Mouse (Mus musculus): ENCODE results near the gene Ano6. TPM values are rescaled to one million over a fixed set of nuclear protein-coding genes. Genes with fewer than 3 reads are reported as not detected.

Ano6 gene
- polyA plus RNA-seq, 1 experiment from 2014 or later = 35.2 TPM

DNA sequence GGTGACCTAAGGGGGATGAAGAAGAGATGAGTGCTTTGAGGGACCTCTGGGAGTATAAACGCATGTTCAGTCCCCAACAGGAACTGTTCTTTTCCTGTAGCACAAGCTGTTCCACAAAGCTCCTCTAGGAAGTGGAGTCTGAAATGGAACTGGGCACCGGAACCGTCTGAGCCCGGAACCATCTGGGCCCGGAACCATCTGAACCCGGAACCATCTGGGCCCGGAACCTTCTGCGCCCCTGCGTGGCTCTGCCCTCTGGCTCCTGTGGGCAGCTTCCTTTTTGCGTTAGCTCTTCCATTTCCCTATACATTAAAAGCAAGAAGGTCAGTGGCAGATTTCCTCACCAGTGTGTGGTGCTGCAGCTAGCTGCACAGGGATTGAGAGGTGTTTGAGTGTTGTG, 85.3 kb downstream of the Ano6 start:
- WGBS = 85% methylated on average over 10 of the region's 10 CpGs
- DNase-seq (ENCODE audit: low spot score) (no peak), ATAC-seq (replicated peaks; ENCODE audit: low FRiP score, low read depth) (no peak)
- peak; percentile 9; the same call in 1 of the 2 replicates for TF ChIP-seq CTCF (IDR thresholded peaks at IDR 0.05; ENCODE audit: low read depth)
- no peaks in the 10 kb centered on the region for H3K27me3 ChIP-seq (ENCODE audit: insufficient read depth, low read length)
- H3K9ac ChIP-seq (ENCODE audit: low read depth, low read length) = no peak overlapping the region
- no peaks in the 10 kb centered on the region for H3K9me3 ChIP-seq (replicated peaks; ENCODE audit: low read length)
- H3K4me3 ChIP-seq (replicated peaks; ENCODE audit: low read depth, low read length) = no peak overlapping the region
- no peak overlapping the region for H3K27ac ChIP-seq
- H3K36me3 ChIP-seq (ENCODE audit: insufficient read depth, low read length) = no peaks in the 10 kb centered on the region
- no peak overlapping the region for H3K4me2 ChIP-seq (ENCODE audit: low read length)
- H3K4me1 ChIP-seq (replicated peaks; ENCODE audit: insufficient read depth, low read length) = no peaks in the 10 kb centered on the region

DNA sequence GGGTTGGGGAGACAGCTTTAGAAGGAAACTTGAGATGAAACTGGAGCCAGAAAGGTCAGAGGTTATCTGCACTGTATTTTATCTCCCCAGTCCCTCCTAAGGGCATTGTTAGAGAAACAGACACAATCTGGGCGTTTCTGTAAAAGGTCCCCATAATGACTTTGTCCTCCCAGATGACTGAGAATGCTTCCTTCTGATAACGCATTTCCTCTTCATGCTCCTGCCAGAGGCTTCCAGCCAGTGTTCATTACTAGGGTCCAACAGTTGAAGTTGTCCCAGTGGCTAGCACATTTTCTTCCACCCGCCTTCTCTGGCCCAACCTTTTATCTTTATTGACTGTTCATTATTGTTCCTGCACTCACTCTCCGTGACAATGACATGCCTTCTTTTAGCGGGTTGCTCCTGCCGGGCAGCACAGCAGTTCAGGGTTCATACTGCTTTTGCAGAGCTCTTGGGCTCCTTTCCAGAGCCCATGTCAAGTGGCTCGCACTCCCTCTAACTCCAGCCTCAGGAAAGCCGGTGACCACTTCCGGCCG, 90.0 kb downstream of the Ano6 start:
- H3K27ac ChIP-seq = peak overlapping the region; percentile 44
- WGBS = 27% methylated on average over 10 of the region's 10 CpGs
- no peaks in the 10 kb centered on the region for H3K4me1 ChIP-seq (replicated peaks; ENCODE audit: insufficient read depth, low read length)
- DNase-seq (ENCODE audit: low spot score) = peak; percentile 84
- no peak overlapping the region for H3K4me3 ChIP-seq (replicated peaks; ENCODE audit: low read depth, low read length)
- no peaks in the 10 kb centered on the region for H3K36me3 ChIP-seq (ENCODE audit: insufficient read depth, low read length)
- H3K9me3 ChIP-seq (replicated peaks; ENCODE audit: low read length) = no peaks in the 10 kb centered on the region
- no peak overlapping the region for H3K4me2 ChIP-seq (ENCODE audit: low read length)
- no peak overlapping the region for H3K9ac ChIP-seq (ENCODE audit: low read depth, low read length)
- no peaks in the 10 kb centered on the region for H3K27me3 ChIP-seq (ENCODE audit: insufficient read depth, low read length)
- ATAC-seq (replicated peaks; ENCODE audit: low FRiP score, low read depth) = no peak
- no peak for TF ChIP-seq CTCF (IDR thresholded peaks at IDR 0.05; ENCODE audit: low read depth)

DNA sequence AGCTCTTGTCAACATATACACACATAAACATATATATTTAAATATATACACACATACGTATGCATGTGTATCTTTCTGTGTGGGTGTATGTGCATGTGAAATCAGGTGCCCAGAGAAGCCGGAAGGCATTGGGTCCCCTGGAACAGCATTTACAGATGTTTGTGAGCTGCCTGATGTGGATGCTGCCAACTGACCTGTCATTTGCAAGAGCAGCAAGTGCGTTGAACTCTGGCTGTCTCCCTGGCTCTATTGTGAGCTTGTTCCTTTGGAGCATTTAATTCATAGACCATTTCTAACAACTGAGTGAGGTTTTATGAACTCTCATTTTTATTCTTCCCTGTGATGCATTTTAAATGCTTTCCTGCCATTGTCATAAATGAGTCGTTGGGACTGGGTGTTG, 91.8 kb downstream of the Ano6 start:
- no peak for DNase-seq (ENCODE audit: low spot score)
- no peaks in the 10 kb centered on the region for H3K36me3 ChIP-seq (ENCODE audit: insufficient read depth, low read length)
- ATAC-seq (replicated peaks; ENCODE audit: low FRiP score, low read depth) = no peak
- no peak for TF ChIP-seq CTCF (IDR thresholded peaks at IDR 0.05; ENCODE audit: low read depth)
- 94% methylated on average over 4 of the region's 4 CpGs for WGBS
- H3K4me1 ChIP-seq (replicated peaks; ENCODE audit: insufficient read depth, low read length) = peaks cover 7% of the 10 kb centered on the region
- no peaks in the 10 kb centered on the region for H3K27me3 ChIP-seq (ENCODE audit: insufficient read depth, low read length)
- no peak overlapping the region for H3K9ac ChIP-seq (ENCODE audit: low read depth, low read length)
- H3K4me3 ChIP-seq (replicated peaks; ENCODE audit: low read depth, low read length) = no peak overlapping the region
- H3K9me3 ChIP-seq (replicated peaks; ENCODE audit: low read length) = no peaks in the 10 kb centered on the region
- no peak overlapping the region for H3K4me2 ChIP-seq (ENCODE audit: low read length)
- no peak overlapping the region for H3K27ac ChIP-seq

DNA sequence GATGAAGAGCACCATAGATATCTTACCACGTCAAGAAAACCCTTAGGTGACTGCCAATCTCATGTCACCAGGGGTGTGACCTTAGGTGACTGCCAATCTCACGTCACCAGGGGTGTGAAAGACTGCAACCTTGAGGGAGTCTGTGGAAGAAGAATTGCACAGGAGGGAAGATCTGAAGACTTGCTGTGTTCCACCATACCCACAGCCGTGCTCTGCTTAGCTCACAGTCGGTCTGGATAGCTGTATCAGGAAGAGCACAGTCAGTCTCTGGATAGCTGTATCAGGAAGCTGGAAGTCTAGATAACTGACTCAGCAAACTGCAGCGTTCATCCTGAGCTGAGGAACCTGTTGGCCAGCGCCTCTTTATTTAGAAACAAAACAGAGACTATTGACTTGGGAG, 92.9 kb downstream of the Ano6 start:
- TF ChIP-seq CTCF (IDR thresholded peaks at IDR 0.05; ENCODE audit: low read depth) = no peak
- Histone ChIP-seq H3K4me3 (replicated peaks; ENCODE audit: low read depth, low read length) (no peak overlapping the region), H3K9ac (ENCODE audit: low read depth, low read length) (no peak overlapping the region), H3K36me3 (ENCODE audit: insufficient read depth, low read length) (no peaks in the 10 kb centered on the region), H3K27ac (no peak overlapping the region), H3K4me2 (ENCODE audit: low read length) (no peak overlapping the region), H3K27me3 (ENCODE audit: insufficient read depth, low read length) (no peaks in the 10 kb centered on the region), H3K4me1 (replicated peaks; ENCODE audit: insufficient read depth, low read length) (peaks cover 7% of the 10 kb centered on the region), H3K9me3 (replicated peaks; ENCODE audit: low read length) (no peaks in the 10 kb centered on the region)
- ATAC-seq (replicated peaks; ENCODE audit: low FRiP score, low read depth) (no peak), DNase-seq (ENCODE audit: low spot score) (no peak)
- 57% methylated on average over 6 of the region's 6 CpGs for WGBS

DNA sequence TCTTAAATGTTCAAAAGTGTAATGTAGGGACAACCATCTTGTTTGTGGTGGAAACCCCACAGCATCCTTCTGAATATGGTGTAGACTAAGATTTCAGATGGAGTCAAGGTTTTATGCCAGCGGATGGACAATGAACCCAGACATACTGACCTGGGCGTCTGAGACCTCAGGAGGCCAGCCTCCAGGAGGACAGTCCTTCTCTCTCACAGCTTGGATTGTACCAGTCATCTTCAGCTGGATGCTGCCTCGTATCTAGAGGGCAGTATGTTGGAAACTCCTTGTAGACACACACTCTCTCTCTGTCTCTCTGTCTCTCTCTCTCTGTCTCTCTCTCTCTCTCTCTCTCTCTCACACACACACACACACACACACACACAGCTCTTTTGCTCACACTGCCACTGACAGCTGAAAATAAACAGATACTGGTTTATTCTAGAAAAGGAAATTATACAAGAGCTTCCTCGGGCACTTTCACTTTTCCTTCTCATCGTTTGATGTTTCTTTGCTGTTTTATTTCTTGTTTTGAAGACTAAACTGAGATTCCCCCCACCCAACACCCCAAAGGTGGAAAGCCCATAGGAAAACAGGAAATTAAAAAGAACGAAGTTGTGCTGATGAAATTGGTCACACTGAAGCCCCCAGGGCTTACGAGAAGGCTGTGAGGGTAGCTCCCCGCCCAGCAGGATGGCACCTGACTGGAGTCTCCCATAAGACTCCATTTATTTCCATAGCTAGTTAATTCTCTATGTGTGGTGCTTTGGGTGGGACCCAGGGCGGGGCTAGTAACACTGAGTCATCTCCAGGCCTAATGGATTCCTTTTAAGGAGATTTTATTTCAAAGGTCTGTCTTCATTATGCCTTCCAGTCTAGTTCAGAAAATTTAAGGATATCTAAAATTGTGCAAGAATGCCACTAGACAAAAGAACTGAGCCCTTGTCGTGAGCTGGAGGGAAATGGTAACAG, 94.3 kb downstream of the Ano6 start:
- 89% methylated on average over 10 of the region's 10 CpGs for WGBS
- DNase-seq (ENCODE audit: low spot score) = no peak

DNA sequence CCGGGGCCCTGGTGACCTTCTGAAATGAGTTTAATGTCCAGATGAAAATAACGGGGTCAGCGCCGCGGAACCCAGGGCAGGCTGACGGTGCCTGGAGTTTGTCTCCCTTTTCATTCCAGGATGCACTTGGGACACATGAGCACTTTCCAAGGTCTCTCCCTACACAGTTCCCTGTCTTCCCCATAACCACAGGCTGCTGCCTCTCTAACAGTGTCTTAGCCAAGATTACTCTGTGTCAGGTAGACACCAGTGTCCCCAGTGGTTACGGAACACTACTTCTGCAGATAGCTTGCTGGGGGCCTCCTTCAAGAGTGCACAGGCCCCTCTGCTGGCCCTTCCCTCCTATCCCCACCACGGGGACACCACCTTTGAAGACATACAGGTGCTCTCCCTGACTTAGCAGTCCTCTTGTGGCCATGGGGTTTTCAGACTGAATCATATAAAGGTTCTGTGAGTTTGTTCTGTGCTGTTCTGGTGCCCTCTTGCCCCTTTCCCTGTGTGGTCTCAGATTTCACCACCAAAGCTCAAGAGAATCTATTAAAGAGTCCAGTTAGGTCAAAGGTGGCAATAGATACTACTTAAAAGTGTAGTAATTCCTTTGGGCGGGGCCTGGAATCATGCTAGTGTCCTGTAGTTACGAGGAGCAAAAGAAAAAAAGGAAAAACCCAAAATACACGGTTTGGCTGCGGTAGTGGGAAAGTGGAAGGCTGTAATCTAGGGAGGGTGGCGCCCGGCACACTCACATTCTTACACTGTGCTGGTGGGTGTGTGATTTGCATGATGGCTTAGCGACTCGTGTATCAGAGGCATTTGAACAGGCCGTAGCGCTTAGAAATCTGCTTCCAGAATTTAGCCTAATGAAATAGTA, 95.5 kb downstream of the Ano6 start:
- Histone ChIP-seq H3K4me2 (ENCODE audit: low read length) (no peak overlapping the region), H3K27me3 (ENCODE audit: insufficient read depth, low read length) (no peaks in the 10 kb centered on the region), H3K4me3 (replicated peaks; ENCODE audit: low read depth, low read length) (no peak overlapping the region), H3K36me3 (ENCODE audit: insufficient read depth, low read length) (no peaks in the 10 kb centered on the region), H3K9me3 (replicated peaks; ENCODE audit: low read length) (no peaks in the 10 kb centered on the region), H3K9ac (ENCODE audit: low read depth, low read length) (no peak overlapping the region), H3K4me1 (replicated peaks; ENCODE audit: insufficient read depth, low read length) (peaks cover 7% of the 10 kb centered on the region), H3K27ac (peak overlapping the region; percentile 5; the same call in 1 of the 2 replicates)
- DNase-seq (ENCODE audit: low spot score) (peak; percentile 37), ATAC-seq (replicated peaks; ENCODE audit: low FRiP score, low read depth) (no peak)
- WGBS = 51% methylated on average over 18 of the region's 18 CpGs
- TF ChIP-seq CTCF (IDR thresholded peaks at IDR 0.05; ENCODE audit: low read depth) = 0 out of 2 replicates have a peak, but pooled peaks have one; percentile 8

More for the DNA sequence above, 94.3 kb downstream of the Ano6 start:
- Histone ChIP-seq H3K9me3 (replicated peaks; ENCODE audit: low read length) (no peaks in the 10 kb centered on the region), H3K4me1 (replicated peaks; ENCODE audit: insufficient read depth, low read length) (peaks cover 7% of the 10 kb centered on the region), H3K27ac (no peak overlapping the region), H3K4me3 (replicated peaks; ENCODE audit: low read depth, low read length) (no peak overlapping the region), H3K27me3 (ENCODE audit: insufficient read depth, low read length) (no peaks in the 10 kb centered on the region), H3K4me2 (ENCODE audit: low read length) (no peak overlapping the region), H3K36me3 (ENCODE audit: insufficient read depth, low read length) (no peaks in the 10 kb centered on the region), H3K9ac (ENCODE audit: low read depth, low read length) (no peak overlapping the region)
- TF ChIP-seq CTCF (IDR thresholded peaks at IDR 0.05; ENCODE audit: low read depth) = no peak
- no peak for ATAC-seq (replicated peaks; ENCODE audit: low FRiP score, low read depth)
